Mouse (Mus musculus) macrophage (primary cell): ENCODE measurements around the gene Nanog. TPM values are rescaled to one million over a fixed set of nuclear protein-coding genes. Genes with fewer than 3 reads are reported as not detected.
"Not testable (repeated sequence)": the region's sequence is repeated elsewhere in the genome, so short reads cannot be mapped to it uniquely, and the experiment has no call there.

Source experiments
- H3K27ac ChIP-seq: fragments of 350-480 bp; formaldehyde crosslinking; 2 replicates; pipeline ENCODE4 v1.9.0; 2021
- H3K36me3 ChIP-seq: fragments of 350-480 bp; formaldehyde crosslinking; 2 replicates; pipeline ENCODE4 v1.9.0; 2021; ENCODE audit errors: inconsistent target
- H3K4me3 ChIP-seq: fragments of 350-480 bp; formaldehyde crosslinking; 2 replicates; pipeline ENCODE4 v1.9.0; 2021; ENCODE audit errors: inconsistent target
- H3K79me2 ChIP-seq: fragments of 350-480 bp; formaldehyde crosslinking; 2 replicates; pipeline ENCODE4 v1.9.0; 2021; ENCODE audit errors: inconsistent target
- WGBS: methylation state at CpG from one replicate; pipeline ENCODE4 v1.1.7; 2026; ENCODE audit warnings: inconsistent platforms; ENCODE audit not compliant: missing documents; 5-methylcytosine and 5-hydroxymethylcytosine counted together
- polyA plus RNA-seq: library from polyadenylated mRNA; stranded (reverse); fragments of 250-400 nt; gene quantifications from 3 replicates; pipeline ENCODE4 v1.2.4, GENCODE M21; 2018; ENCODE audit warnings: inconsistent platforms

Nanog gene
- polyA plus RNA-seq, 1 experiment from 2014 or later: not detected

DNA sequence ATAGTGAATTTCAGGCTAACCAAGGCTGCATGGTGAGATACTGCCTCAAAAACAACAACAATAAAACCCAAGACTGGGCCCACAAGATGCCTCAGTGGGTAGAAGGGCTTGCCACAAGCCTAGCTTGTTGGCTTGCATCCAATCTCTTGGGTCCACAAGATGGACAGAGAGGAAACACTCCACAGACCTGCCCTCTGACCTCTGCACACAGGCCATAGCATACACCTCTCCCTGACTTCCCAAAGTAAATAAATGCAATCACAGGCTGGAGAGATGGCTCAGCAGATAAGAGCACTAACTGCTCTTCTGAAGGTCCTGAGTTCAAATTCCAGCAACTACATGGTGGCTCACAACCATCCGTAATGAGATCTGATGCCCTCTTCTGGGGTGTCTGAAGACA lies 10.9 kb downstream of the Nanog start:
- WGBS: 88% methylated on average over 1 of the region's 1 CpGs
- not testable (repeated sequence) for H3K4me3 ChIP-seq, H3K27ac ChIP-seq, H3K36me3 ChIP-seq, H3K79me2 ChIP-seq

DNA sequence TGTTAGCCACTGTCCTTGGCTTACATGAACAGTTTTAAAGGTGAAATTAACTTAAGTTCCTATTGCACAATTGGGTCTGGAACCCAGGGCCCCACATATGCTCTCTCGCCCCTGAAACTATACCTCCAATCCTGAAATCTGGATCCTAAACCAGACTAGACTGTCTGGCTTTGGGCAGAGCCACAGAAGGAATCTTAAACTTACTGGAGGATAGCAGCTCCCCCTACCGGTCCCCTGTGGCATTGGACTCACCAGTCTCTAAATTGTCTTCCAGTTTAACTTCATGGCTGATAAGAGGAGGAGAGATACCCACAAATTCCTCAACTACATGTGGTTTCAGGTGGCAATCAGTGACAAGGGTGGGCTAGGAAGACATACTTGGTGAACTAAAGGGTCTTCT lies 12.7 kb downstream of the Nanog start:
- H3K36me3 ChIP-seq: no peaks in the 10 kb centered on the region
- no peak overlapping the region for H3K27ac ChIP-seq
- no peaks in the 10 kb centered on the region for H3K79me2 ChIP-seq
- H3K4me3 ChIP-seq: no peak overlapping the region
- WGBS: 26% methylated on average over 2 of the region's 2 CpGs

DNA sequence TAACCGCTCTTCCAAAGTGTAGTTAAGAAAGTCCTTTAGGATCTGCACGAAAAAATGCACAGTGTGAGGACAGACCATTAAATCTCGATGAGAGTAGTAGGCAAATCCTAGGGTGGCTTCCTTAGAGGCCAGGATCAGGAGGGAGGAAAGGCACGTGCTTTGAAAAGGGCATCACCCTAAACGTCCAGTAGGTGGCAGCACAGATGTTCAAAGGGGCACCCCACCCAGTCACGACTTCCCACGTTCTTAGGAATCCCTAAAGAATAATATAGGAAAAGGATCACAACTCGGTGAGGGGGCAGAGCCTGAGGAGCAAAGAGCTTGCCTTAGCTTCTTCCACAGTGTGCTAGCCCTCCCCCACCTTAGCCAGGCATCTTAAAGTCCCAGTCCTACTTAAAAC lies 32.7 kb downstream of the Nanog start:
- 19% methylated on average over 8 of the region's 8 CpGs for WGBS
- no peaks in the 10 kb centered on the region for H3K36me3 ChIP-seq
- H3K4me3 ChIP-seq: no peak overlapping the region

DNA sequence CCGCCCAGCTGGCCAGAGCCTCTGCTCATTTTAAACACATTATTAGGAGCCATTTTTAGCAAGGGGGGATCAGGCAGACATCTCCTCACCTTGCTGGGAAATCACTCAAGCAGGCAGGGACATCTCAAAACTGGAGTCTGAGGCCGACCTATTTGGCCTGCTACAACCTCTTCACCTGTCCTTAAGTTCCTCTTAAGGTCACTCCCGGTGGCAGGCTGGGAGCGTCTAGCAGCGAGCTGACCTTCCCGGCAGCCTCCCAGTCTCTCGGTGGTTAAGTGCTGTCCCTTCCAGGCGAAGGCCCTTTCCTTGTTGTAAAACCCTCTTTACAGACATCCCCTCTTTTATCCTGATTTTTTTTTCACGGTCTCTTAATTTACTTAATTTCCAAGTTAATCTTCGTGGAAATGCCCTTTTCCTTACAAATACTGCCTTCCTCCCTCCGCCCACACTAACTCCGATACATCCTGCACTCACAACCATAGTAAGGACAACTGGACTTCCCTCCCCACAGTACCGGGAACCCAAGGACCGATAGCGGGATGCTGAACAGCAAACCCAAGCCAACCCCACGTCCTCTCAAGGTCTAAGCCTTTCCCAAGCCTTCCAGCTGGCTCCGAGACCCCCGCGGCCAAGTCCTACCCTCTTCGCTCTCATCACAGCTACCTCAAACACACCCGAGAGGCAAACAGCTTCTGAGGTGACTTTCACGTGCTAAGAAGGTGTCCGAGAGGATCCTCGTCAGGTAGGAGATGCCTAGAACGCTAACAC lies 34.4 kb downstream of the Nanog start:
- H3K36me3 ChIP-seq: no peaks in the 10 kb centered on the region
- 23% methylated on average over 21 of the region's 25 CpGs for WGBS
- H3K4me3 ChIP-seq: peak overlapping the region; percentile 16; the same call in 1 of the 2 replicates
- H3K79me2 ChIP-seq: no peaks in the 10 kb centered on the region
- H3K27ac ChIP-seq: no peak overlapping the region

More for the DNA sequence above, 32.7 kb downstream of the Nanog start:
- Histone ChIP-seq H3K79me2 (no peaks in the 10 kb centered on the region), H3K27ac (no peak overlapping the region)

DNA sequence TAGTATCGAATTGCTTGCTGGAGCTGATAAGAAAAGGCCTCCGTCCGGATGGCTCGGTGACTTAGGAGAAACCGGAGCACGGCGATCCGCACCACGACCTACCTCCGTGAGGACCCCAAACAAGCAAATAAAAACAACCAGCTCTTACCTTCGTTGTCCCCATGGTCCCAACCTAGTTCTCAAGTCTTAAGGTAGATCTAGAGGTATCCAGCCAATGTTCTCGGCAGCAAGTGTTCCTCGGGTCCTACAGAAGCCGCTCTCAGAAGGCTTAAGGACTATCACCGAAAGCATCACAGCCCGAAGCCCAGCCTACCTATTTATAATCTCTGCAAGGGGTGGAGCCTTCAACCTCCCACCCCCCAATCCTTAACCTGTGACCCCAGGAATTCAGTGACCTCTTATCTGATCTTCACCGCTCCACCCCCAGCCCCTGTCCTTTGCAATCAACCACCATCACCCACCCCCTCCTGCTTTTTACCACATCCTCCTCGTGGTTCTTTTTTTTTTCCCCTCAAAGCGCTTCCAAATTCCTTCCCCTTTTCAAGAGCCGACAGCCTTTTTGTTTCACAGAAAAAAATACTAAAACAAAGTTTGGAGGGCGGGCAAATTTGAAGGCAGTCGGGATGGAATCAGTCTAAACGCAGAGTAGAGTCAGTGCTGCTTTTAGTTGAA lies 35.1 kb downstream of the Nanog start:
- 3% methylated on average over 23 of the region's 23 CpGs for WGBS
- H3K4me3 ChIP-seq: peak overlapping the region; percentile 16; the same call in 1 of the 2 replicates
- no peaks in the 10 kb centered on the region for H3K79me2 ChIP-seq
- H3K36me3 ChIP-seq: no peaks in the 10 kb centered on the region
- no peak overlapping the region for H3K27ac ChIP-seq

DNA sequence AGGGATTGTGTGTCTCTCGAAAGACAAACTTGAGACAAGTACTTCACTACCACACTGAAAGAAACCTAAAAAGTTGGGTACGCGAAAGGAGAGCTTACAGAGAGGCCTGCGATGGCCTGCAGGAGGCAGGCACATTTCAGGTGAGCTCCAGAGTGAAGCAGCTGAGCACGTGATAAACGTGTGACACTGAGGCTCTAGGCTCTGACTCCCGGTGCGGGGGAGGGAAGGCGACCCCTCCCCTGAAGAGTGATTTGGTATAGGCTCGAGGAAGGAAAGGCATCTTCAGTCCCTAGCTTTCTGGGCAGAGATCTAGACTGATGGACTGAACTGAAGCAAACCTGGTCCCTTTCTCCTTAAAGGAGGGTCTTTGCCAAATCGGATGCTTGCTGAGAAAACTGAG lies 36.1 kb downstream of the Nanog start:
- WGBS: 60% methylated on average over 11 of the region's 11 CpGs
- Histone ChIP-seq H3K27ac (no peak overlapping the region), H3K4me3 (no peak overlapping the region), H3K79me2 (no peaks in the 10 kb centered on the region), H3K36me3 (no peaks in the 10 kb centered on the region)

DNA sequence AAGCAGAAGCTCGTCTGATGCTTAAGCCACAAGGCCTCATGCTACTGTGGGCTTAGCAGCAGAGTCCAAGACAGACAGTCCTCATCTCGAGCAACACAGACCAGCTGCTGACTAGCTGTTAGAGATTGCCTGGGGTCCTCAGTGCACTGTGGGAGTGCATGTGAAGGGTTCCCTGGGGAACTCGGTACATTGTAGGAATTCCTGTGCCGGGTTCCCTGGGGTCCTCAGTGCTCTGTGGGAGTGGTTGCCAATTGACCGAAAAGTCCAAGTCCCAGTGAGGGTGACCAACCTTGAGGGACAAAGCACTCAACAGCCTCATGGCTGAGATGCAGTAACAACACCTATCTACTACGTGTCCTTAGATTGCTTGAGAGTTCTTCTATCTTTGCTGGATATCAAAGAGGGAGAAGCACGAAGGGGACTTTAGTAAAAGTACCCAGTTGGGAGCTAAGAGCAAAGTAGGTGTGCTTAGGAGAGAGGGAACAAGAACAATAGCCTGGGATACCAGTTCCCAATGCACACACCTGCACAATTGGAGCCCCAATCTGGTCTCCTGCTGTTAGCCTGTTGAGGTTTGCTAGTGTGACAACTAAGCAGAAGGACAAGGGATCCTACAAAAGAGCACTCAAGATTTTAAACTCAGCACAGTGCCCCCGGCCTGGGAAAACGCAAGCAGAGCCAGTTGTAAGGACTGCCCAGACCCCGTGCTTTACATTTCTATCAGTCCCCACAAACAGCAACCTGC lies 37.4 kb downstream of the Nanog start:
- 91% methylated on average over 10 of the region's 10 CpGs for WGBS
- no peaks in the 10 kb centered on the region for H3K36me3 ChIP-seq
- H3K4me3 ChIP-seq: no peak overlapping the region
- no peaks in the 10 kb centered on the region for H3K79me2 ChIP-seq
- H3K27ac ChIP-seq: no peak overlapping the region

DNA sequence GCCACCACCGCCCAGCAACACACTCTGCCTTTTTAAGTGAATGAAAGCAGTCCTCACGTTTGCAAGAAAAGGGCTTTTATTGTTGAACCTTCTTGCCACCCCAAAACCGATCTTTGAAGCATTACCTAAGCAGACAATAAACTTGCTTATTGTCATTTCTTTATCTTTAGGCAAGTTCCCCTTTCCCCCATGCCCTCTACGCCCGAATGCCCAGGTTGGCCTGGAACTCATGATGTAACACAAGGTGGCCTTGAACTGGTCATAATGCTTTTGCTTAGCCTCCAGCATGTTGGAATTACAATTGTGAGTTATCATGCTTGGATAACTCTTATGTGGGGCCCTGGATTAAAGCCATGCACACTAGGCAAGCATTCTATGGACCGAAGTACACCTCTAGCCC lies 43.3 kb downstream of the Nanog start:
- H3K36me3 ChIP-seq: no peaks in the 10 kb centered on the region
- WGBS: 90% methylated on average over 6 of the region's 6 CpGs
- no peak overlapping the region for H3K4me3 ChIP-seq
- no peaks in the 10 kb centered on the region for H3K79me2 ChIP-seq
- H3K27ac ChIP-seq: no peak overlapping the region

DNA sequence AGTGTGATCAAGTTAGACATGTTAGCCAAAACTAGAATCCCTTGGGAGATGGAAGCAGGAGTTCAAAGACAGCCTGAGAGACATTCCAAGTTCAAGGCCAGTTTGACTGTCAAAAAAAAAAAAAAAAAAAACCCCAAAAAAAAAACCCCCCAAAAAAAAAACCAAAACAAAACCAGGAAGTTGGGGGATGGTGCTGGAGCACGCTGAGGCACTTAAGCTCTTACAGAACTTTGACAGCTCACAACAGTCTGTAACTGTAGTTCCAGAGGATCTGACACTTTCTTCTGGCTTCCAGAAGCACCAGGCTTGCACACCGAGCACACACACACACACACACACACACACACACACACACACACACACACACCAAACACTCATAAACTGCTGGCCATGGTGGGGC lies 48.6 kb downstream of the Nanog start:
- Histone ChIP-seq H3K36me3 (no peaks in the 10 kb centered on the region), H3K79me2 (no peaks in the 10 kb centered on the region), H3K27ac (no peak overlapping the region), H3K4me3 (no peak overlapping the region)
- WGBS: 8% methylated on average over 2 of the region's 2 CpGs

DNA sequence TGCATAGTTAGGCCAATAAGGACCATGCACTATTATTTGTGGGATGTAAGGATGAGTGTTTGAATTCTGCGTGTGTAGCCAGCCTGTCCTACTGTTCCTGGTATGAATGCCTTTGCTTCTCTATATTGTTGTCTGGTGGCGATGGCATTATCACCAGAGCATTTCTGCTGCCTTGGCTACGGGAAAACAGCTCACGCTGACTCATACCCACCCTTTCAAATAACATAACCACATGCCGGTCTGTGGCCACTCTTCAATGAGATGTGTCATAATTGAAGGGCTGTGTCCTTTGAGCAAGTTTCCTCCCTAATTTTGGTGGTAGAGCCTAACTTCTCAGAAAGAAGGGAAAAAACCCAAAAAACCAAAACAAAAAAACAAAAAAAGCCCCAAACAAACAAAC lies 51.4 kb downstream of the Nanog start:
- H3K27ac ChIP-seq: no peak overlapping the region
- no peak overlapping the region for H3K4me3 ChIP-seq
- no peaks in the 10 kb centered on the region for H3K79me2 ChIP-seq
- 16% methylated on average over 5 of the region's 5 CpGs for WGBS
- H3K36me3 ChIP-seq: no peaks in the 10 kb centered on the region

DNA sequence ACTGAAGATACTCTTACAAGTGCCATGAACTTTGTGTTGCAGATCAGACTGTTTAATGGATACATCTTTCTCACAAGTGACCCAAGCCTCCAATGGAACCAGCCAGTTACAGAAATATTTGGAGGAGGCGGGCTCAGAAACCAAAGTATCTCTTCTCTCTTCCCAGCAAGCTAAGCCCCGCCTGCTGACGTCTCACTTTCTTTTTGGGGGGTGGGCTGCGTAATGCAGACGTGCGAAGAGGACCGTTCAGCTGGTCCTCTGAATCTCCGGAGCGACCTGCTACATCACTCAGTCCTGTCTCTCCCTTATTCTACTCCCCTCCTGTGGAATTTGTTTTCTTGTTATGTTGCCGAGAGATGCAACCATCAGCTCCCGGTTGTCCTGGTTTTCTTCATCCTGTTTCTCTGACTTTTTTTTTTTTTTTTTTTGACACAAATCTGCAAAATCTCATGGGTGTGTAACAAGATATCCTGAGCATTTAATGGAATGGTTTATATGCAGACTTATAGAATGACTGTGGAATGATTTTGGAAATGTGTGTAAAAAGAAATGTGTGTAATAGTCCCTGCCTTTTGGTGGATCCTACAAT lies 53.8 kb downstream of the Nanog start:
- 32% methylated on average over 11 of the region's 11 CpGs for WGBS
- Histone ChIP-seq H3K79me2 (no peaks in the 10 kb centered on the region), H3K36me3 (no peaks in the 10 kb centered on the region), H3K27ac (no peak overlapping the region), H3K4me3 (no peak overlapping the region)

DNA sequence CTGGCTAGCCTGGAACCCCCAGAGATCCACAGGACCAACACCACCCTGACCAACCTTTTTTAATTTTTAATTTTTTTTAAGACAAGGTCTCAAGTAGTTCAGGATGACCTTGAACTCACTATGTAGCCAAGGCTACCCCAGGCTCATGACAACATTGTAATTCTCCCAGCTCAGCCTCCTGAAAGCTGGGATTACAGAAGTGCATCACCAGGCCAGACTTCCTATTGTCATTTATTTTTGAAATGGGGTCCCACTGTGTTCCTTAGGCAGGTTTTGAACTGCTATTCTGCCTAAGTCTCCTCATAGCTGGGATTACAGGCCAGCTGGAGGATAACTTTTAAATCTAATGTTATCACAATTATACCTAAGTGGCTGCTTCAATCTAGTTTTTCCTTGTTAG lies 54.6 kb downstream of the Nanog start:
- Histone ChIP-seq H3K4me3 (no peak overlapping the region), H3K27ac (no peak overlapping the region), H3K79me2 (no peaks in the 10 kb centered on the region), H3K36me3 (no peaks in the 10 kb centered on the region)

DNA sequence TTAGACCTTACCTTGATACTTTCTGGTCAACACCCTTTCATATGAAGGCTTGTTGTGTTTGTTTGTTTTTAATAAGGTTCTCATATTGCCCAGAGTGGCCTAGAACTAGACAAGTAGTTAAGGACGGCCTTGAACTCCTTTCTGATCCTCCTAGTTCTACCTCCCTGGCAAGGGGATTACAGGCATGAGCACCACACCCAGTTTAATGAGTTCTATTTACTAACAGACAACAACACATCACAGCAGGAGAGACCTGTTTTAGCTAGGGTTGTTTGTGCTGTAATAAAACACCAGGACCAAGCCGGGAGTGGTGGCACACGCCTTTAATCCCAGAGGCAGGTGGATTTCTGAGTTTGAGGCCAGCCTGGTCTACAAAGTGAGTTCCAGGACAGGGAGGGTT lies 55.2 kb downstream of the Nanog start:
- Histone ChIP-seq H3K4me3 (no peak overlapping the region), H3K79me2 (no peaks in the 10 kb centered on the region), H3K36me3 (no peaks in the 10 kb centered on the region), H3K27ac (no peak overlapping the region)
- WGBS: 93% methylated on average over 3 of the region's 3 CpGs

DNA sequence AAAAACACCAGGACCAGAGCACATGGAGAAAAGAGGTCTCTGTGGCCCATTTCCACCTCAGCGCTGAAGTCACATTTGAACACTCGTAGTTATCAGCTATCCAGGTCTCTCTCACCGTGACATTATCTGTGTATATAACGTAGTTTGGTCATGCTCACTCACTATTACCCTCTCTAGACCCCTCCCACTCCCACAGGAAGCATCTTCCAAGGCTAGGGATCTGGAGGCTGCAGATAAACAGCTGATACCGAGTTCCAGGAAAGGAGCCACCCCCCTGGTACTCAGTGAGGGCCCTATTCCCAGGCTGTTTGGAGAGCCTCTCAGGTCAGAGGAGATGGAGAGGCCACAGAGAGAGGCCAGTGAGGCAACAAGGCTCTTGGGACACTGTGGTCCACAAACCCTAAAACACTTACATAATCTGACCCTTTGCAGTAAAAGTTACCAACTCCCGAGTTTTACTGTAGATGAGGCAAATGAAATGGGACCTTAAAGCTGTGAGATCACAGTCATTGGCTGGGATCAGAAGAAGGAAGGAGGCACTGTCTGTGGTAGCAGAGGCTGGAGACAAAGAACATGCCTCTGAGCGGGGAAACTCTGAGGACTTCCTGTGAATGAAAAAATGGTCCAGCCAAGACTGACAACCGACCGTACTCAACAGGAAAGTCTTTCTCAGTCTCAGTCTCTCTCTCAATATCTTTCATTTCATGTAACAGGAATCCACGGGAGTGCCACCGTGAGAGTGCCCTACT lies 55.8 kb downstream of the Nanog start:
- H3K79me2 ChIP-seq: no peaks in the 10 kb centered on the region

More for the DNA sequence above, 55.8 kb downstream of the Nanog start:
- Histone ChIP-seq H3K27ac (no peak overlapping the region), H3K36me3 (no peaks in the 10 kb centered on the region), H3K4me3 (no peak overlapping the region)
- 47% methylated on average over 10 of the region's 11 CpGs for WGBS
